Mouse (Mus musculus): ENCODE measurements at regions not wholly inside any gene's neighbourhood (a gene's known extent, or its start where the extent isn't known, plus 50 kb on each side); places are given as distances from the start of the nearest gene placed in this dataset.
"Not testable (repeated sequence)": the region's sequence is repeated elsewhere in the genome, so short reads cannot be mapped to it uniquely, and the experiment has no call there.

DNA sequence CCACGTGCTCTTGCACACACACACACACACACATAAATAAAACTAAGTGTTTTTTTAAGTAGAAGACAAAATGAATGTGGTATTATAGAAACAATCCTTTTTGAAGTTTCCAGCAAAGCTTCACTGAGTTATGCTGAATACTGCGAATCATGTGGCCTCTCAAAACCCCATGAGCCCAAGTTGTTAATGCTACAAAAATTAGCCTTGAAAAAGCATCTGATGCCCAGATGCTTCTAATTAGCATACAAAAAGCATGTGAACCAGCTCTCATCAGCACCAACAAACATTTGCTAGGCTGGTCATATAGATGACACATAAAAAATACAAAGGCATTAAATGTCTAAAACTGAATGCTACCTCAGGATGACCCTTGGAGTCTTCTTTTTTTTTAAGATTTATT, 181.2 kb upstream of the Tsc22d2 start:
- no peak for DNase-seq

DNA sequence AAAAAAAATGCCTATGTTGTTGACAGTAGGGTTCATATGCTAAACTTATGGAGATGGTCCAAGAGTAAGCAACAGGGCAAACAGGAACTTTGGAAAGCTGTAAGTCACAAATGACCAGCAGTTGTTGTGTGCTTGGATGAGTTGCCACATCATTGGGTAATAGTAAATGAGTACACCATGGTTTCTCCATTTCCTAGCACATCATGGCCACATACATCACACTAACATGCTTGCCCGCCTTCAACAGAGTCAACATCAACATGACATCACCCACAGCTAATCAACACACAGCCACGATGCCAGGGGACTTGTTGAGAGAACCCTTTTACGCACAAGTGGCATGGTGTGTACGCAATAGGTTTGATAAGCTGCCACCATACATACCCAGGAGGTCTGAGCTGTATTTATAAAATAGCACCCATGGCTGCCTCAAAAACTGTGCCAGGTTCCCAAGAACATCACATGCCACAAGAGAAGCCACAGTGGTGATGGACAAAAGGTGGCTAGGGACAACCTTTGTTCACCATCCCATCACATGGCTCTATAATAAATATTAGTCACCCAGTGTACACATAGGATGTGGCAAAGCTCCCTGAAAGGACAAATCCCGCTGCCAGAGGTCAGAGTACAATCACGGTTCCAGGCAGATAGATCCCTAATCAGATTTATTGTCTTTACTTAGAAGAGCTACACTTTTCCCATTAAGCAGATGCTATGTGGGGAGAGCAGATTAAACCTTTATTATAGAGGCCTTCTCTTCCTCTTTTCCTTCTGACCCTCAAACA, 179.5 kb upstream of the Tsc22d2 start:
- no peak for DNase-seq

GRCm38 (mm10) chr3:58238111-58238510, 176.4 kb upstream of the Tsc22d2 start:
- no peak for DNase-seq

DNA sequence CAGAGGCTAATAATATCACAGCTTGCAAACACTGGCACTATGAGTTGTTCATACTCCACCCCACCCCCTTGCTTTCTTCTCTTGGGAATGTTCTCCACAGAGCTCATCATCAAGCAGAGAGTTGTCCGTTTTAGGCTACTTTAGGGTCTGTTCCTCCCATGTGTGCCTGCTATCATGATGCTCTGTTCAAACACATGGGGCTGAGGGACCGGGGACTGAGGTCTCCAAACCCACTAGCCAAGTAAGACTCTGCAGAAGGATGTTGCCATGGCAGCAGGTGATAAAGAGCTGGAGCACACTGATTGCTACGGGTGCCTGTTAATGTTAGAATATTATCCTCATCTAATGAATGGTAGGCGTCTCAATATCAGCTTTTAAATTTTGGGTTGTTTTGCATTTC, 173.7 kb upstream of the Tsc22d2 start:
- DNase-seq, result no peak

DNA sequence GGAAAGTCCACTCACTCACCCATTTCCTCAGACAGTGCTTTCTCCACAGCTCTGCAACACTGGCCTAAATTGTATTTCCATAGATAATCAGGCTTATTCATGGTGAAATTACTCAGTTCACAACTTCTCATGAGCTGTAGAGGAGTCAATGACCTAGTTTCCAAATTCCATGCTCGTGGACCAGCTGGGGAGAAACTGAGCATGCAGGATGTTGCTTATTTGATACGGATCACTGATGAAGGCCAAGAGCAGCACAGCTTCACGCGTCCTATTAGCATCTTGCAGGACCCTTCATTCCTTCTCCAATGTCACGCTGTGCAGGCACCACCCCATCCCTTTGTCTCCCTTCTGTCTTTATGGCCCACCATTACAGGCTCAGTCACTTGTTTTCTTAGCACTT, 169.2 kb upstream of the Tsc22d2 start:
- no peak for DNase-seq

- no peak for DNase-seq
These were observed 166.5 kb upstream of the Tsc22d2 start for GRCm38 (mm10) chr3:58247989-58248388.

DNA sequence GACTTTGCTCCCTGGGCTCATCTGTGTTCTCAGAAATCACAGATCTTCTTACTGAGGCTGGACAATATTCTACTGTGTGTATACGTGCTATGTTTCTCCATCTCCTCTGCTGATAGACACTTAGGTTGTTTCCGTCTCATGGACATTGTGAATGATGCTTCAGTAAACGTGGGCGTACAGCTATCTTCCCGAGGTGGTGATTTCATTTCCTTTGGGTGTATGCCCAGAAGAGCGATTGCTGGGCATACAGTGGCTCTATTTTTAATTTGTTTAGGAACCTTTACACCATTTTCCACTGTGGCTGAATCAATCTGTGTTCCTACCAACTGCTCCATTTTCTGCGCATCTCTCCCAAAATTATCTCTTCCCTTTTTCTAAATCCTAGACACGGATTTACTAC, 160.6 kb upstream of the Tsc22d2 start:
- DNase-seq, result no peak

GRCm38 (mm10) chr3:58267606-58268325, 146.7 kb upstream of the Tsc22d2 start:
- no peak for DNase-seq

DNA sequence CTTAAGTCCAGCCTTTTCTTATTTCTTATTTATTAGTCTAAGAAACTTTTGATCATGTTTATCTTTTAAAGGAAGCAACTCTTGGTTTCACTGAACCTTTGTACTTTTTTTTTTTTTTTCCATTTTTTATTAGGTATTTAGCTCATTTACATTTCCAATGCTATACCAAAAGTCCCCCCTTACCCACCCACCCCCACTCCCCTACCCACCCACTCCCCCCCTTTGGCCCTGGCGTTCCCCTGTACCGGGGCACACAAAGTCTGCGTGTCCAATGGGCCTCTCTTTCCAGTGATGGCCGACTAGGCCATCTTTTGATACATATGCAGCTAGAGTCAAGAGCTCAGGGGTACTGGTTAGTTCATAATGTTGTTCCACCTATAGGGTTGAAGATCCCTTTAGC, 143.1 kb upstream of the Tsc22d2 start:
- DNase-seq, result not testable (repeated sequence)

GRCm38 (mm10) chr3:58281291-58281690, 133.2 kb upstream of the Tsc22d2 start:
- DNase-seq, result no peak

GRCm38 (mm10) chr3:58284371-58284770, 130.1 kb upstream of the Tsc22d2 start:
- not testable (repeated sequence) for DNase-seq

DNA sequence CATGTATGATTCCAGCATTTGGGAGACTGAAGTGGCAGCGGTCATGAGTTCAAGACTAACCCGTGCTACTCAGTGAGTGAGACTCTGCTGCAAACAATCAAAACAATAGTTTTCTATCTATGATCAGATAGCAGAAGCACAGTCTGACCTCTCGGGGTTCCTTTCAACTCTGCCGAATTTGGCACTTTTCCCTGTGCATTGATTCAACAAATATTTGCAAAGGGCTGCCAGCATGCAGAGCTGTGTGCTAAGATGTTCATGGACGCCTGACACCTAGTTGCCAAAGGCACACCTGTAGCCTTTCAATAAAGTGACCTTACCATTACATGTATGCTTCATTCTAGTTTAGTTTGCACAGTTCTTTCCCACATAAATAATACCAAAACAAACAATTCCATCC, 118.7 kb upstream of the Tsc22d2 start:
- no peak for DNase-seq

DNA sequence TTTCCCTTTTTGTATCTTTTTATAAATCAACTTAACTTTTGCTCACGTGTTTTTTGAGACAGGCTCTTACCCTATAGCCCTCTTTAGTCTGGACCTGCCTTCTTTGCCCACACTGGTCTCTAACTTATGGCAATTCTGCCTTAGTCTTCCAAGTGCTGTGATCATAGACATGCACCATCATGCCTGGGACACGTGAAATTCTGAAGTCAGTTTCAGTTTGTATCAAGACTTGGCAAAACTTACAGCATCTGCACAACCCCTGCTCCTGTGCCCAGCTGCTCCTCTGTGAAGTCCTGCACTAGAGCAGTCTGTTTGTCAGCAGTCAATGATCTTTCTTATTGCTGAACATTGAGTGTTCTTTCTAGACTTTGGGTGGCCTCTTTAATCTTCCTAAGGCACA, 114.3 kb upstream of the Tsc22d2 start:
- DNase-seq, result no peak

DNA sequence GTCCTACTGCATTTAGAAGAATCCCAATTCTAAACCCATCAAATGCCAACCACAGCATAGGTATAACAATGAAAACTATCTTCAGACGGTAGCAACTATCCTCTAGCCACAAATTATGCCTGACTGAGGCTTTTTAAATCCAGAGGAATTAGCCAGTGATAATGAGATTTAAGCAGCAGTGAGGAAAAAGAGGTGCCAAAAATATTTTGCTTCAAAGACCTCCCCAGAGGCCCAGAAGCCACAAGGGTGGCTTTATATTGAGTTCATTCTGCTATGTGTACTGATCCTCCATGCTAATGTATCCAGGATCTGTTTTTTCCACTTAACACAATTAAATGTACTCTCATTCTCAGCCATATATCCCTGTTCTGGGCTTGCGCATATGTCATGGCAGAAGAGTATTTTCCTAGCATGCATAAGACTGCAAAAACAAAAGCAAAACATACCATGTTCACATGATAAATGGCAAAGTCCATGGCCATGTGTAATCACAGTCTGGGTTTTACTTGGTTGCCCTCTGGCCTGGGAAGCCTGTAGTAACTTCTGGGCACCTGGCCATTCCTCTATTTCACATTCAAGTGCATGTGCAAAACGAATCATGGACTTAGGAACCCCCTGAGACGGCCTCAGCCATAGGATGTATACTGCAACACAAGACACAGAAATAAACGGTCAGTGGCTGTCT, 113.6 kb upstream of the Tsc22d2 start:
- no peak for DNase-seq

- DNase-seq, result no peak
These were observed 112.2 kb upstream of the Tsc22d2 start for GRCm38 (mm10) chr3:58302322-58302721.

DNA sequence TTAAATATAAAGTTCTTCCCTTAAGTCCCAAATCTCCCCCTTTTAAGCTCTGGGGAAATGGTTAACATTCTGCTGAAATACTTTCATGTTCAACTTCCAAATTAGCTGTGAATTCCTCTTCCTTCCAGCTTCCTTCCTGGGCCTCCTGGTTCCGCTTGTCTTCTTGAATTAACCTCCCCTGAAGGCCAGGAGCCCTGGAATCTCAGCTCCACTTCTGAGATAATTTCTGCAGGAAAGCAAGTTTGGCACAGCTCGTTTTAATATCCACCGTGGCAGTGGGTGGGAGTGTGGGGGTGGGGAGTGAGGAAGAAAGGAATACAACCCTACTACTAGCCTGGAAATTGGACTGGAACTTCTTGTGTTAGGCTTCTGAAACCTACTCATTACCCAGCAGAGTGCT, 110.8 kb upstream of the Tsc22d2 start:
- DNase-seq, result no peak

DNA sequence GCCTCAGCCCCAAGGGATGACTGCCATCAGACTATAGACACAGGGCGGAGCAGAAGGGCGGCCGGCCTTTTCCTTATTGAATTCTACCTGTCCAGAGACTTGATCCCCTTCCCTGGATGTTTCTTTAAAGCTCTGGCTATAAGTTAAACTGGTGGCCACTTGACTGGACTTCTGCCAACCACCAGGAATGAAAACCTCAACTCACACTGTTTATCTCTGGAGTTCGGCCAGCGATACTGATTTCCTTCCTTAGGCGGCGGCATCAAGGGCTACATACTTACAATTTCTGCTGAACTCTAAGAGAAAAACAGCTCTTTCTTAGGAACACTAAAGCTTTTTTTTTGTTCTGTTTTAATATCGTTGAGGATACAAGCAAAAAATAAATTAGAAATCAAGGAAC, 104.9 kb upstream of the Tsc22d2 start:
- peak; percentile 47 to 52 for DNase-seq

GRCm38 (mm10) chr3:58310390-58310789, 104.1 kb upstream of the Tsc22d2 start:
- no peak for DNase-seq

DNA sequence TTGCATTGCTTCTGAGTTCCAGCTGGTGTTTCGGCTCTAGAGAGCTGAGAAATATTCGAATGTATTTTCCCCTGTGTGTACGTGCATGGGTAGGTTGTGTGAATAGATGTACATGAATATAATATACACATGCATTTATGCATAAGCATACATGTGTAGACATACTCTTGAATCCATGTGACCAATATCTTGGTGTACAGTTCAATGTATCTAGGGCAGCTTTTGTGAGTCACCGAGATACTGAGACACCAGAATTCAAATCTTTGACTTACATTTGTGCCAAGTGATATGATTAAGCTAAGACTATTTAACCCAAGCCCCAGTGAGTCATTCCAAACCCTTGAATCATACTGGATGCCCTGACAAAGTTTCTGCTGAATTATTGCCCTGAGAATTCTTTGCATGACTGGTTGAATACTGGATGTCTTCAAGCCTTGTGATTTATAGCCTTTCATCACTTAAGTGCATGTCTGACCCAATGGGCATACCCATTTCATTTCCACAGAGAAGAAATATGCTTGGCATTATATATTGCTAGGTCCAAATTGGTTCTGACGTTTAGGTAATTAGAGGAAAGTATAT, 103.3 kb upstream of the Tsc22d2 start:
- DNase-seq, result no peak

DNA sequence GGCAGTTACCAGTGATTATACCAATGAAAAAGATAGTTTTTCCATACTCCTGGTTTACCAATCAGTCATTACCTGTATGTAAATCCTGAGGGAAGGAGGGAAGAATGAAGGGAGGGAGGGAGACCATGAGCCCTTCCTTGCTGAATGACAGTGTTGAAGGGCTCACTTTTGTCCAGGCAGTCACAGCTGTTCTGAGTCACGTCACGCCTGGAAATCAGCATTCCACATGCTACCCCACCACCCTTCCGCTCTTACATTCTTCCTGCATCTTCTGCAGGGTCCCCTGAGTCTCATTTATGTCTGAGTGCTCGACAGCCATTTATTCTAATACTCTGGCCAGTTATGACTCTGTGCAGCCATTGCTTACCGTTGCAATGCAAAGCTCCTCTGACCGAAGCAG, 101.9 kb upstream of the Tsc22d2 start:
- DNase-seq, result peak in 1 of 2 experiments; percentile 43

DNA sequence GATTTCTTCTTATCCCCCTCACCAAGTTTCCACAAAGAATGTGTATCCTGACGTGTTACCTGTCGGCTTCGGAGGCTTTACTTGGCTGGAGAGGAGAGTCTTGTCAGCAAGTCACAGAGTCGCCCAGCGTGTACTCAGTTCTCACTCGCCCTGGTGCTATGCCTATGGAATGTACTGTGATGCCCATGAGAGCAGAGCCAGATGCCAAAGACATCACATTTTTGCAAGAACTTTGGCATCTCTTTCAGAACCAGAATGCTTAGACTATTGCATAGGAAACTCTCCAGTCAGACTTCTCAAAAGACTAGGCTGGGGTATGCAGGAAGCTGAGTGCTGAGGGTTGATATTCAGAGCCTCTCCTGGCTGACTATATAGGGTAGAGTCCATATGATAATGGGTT, 99.3 kb upstream of the Tsc22d2 start:
- peak in 1 of 2 experiments; percentile 22 for DNase-seq

- DNase-seq, result no peak
These were observed 97.3 kb upstream of the Tsc22d2 start for GRCm38 (mm10) chr3:58317240-58317639.

GRCm38 (mm10) chr3:58318756-58319155, 95.8 kb upstream of the Tsc22d2 start:
- no peak for DNase-seq

GRCm38 (mm10) chr3:58319463-58319862, 95.1 kb upstream of the Tsc22d2 start:
- DNase-seq, result no peak

Measured in lung, postnatal 4 days (tissue).